Mouse (Mus musculus): ENCODE measurements around the gene Clasp2.

DNA sequence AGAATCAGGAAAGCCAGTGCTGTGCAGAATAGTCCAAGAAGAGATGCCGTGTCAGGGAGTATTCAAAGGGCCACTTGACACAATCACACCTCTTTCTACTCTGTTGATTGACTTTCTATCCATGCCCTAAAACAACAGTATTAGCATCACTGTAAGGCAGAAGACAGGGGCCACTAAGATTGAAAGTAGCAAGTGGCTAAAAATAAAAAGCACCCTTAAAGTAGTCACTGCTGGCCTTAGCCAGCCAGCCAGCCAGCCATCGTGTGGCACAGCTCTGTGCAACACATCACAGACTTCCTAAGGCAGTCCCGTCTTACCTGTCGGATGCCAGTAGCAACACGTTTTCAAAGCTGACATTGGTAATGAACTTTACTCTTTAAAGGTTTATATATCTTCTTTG, 55.9 kb downstream of the Clasp2 start:
- TF ChIP-seq CTCF (IDR thresholded peaks at IDR 0.05; ENCODE audit: borderline replicate concordance, insufficient read depth, low read length) (no peak), POLR2A (IDR thresholded peaks at IDR 0.05; ENCODE audit: low read depth, low read length) (no peak)

Data from embryonic fibroblast, embryonic 13.5 days (primary cell).